Mouse (Mus musculus): ENCODE measurements at regions not wholly inside any gene's neighbourhood (a gene's known extent, or its start where the extent isn't known, plus 50 kb on each side); places are given as distances from the start of the nearest gene placed in this dataset.

DNA sequence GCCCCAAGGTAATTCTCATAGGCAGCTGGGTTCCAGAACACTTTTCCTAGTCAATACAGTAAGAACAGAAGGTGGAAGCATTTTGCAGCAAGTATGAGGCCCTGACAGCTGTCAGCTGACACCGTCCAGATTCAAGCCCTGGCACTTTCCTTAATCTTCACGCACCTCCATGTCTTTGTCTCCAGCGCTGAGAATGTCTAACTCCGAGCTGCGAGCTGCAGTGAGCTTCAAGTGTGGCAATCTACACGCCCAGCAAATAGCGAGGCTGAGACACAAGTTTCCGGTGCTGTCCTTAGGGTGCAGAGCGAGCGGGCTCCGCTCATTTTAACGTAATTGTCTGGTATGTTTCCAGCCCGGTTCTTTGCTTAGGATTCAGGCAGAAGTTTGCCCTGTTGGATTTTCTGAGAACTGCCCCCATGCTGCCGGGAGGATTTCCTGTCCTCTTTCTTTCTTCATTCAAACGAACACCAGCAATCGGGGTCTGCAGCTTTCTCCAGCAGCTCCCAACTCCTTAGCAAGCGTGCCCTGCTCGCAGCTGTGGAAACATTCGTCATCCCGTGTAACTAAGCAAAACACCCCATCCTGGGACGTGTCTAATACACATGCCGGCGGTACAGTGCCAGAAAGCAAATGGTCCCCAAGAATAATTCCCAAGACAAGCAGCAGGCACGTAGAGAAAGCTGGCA lies 54.5 kb downstream of the Irx3 start:
- no peak for DNase-seq

DNA sequence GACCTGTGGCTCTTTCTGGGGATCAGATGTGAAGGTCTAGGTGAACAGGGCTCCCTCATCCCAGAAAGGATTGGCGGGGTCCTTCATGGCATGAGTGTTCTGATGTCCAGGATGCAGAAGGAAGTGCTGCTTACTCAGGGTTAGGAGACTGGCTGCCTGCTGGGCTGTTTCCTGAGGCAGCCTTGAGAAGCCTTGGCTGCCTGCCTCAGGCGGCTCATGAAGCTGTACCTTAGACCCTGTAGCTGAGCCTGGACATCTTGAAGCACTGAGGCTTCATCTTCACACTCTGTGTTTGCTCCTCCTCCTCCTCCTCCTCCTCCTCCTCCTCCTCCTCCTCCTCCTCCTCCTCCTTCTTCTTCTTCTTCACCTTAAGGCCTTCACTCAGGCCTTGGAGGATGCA lies 77.2 kb downstream of the Irx3 start:
- DNase-seq: peak; percentile 13
